Mouse (Mus musculus): ENCODE results near the gene Fnip1.

The Fnip1 gene

DNA sequence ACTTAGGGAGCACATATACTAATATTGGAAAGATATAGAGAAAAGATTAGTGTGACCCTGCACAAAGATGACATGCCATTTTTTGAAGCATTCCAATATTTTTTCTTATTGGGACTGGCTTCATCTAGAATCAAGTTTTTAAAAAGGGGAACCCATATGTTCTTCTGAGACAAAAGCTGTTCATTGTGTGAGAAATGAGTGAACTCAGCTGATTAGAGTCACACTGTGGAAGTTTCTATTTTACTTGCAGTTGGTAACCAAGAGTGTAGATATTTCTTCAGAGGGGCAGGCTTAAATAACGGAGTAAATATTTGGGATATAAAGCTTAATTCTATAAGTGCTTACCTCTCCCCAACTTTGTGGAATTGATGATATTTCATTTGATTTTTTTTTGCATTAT is 20.2 kb downstream of the Fnip1 start:
- no peak for DNase-seq (ENCODE audit: low spot score in 2 of 2)

GRCm38 (mm10) chr11:54464557-54465244 is 26.7 kb downstream of the Fnip1 start:
- peak in 1 of 2 experiments; percentile 33 for DNase-seq (ENCODE audit: low spot score in 2 of 2)

- no peak for DNase-seq (ENCODE audit: low spot score in 2 of 2)
Measured at GRCm38 (mm10) chr11:54472231-54472630, 34.2 kb downstream of the Fnip1 start.

GRCm38 (mm10) chr11:54478414-54478813 is 40.4 kb downstream of the Fnip1 start:
- no peak for DNase-seq (ENCODE audit: low spot score in 2 of 2)

DNA sequence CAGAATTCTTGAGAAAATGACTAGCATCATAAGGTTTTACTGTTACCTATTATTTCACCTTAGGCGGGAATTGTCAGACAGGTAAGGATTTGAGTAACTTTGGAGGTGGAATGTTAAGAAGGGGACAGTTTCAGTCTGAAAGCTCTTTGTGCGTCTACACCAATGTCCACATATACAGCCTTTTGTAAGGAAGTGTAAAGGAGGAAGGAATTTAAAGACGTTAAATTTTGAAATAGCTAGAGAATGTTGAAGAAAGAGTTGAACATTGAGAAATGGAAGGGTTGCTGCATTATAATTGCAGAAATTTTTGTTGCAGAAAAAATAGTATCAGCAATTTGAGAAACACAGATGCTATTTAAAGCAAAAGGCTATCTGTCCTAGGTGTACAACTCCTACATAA is 48.0 kb downstream of the Fnip1 start:
- DNase-seq (ENCODE audit: low spot score in 2 of 2), result no peak

- no peak for DNase-seq (ENCODE audit: low spot score in 2 of 2)
Measured at GRCm38 (mm10) chr11:54491946-54492558, 54.1 kb downstream of the Fnip1 start.

GRCm38 (mm10) chr11:54492559-54492958 is 54.6 kb downstream of the Fnip1 start:
- DNase-seq (ENCODE audit: low spot score in 2 of 2), result no peak

DNA sequence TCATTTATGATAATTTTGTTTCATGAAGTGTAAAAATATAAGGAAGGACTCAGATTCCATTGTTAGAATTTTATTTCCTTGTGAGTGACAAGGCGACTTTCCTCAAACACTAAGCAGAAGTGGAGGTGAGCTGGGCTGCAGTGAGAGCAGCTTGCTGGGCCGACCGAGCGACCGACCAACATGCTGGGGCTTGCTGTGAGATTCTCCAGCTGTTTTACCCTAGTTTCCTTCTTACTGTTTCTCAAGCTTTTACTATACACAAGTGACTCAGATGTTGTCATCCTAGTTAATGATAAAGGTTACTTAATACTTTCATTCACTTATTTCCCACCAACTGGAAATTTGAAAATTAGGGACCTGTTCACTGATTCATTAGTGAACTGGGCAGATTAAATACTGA is 61.8 kb downstream of the Fnip1 start:
- no peak for DNase-seq (ENCODE audit: low spot score in 2 of 2)

DNA sequence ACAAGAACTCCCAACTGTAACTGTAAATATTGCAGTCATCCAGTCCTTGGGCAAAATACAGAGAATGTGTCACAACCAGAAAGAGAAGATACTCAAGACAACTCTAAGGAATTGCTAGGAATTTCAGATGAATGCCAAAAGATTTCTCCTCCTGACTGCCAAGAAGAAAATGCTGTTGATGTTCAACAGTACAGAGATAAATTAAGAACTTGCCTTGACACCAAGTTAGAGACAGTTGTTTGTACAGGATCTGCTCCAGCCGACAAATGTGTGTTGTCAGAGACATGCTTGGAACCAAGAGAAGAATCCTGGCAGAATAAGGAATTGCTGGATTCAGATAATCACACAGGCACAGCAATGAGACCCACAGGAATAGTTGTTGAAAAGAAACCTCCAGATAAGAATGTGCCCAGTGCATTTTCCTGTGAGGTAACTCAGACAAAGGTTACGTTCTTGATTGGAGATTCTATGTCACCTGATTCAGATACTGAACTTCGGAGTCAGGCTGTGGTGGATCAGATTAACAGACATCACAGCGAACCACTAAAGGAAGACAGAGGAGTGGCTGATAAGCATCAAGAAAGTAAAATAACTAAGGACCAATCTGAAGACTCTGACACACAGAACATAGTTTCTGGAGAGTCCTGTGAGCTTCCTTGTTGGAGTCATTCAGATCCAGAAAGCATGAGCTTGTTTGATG is 64.7 kb downstream of the Fnip1 start:
- DNase-seq (ENCODE audit: low spot score in 2 of 2), result peak; percentile 50 to 57

DNA sequence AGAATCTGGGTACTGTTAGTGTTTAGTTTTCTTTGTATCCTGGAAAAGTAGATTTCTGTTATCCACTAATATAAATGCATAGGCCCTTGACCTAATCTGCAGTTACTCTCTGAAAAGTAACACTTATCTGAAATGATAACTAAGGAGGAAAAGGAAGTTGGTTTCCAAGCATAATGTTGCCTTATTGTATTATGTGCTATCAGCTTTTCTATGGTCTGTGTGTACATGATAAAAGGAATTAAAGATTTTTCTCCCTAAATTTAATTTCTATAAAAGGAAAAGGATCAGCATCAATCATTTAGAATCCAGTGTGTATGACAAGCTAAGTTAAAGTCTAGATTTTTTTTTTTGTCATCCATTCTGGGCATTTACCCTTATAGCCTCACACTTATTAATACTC is 75.6 kb downstream of the Fnip1 start:
- no peak for DNase-seq (ENCODE audit: low spot score in 2 of 2)

- peak; percentile 22 to 28 for DNase-seq (ENCODE audit: low spot score in 2 of 2)
Measured at GRCm38 (mm10) chr11:54521927-54522528, 84.0 kb downstream of the Fnip1 start.

- DNase-seq (ENCODE audit: low spot score in 2 of 2), result peak; percentile 99
Measured at GRCm38 (mm10) chr11:54522529-54523430, 84.8 kb downstream of the Fnip1 start, which contains the start of gene Rapgef6. Rapgef6 (plus strand) TSS chr11:54522847.

GRCm38 (mm10) chr11:54523431-54524001 is 85.5 kb downstream of the Fnip1 start:
- no peak for DNase-seq (ENCODE audit: low spot score in 2 of 2)

- DNase-seq (ENCODE audit: low spot score in 2 of 2), result no peak
Measured at GRCm38 (mm10) chr11:54528002-54528401, 90.0 kb downstream of the Fnip1 start.

DNA sequence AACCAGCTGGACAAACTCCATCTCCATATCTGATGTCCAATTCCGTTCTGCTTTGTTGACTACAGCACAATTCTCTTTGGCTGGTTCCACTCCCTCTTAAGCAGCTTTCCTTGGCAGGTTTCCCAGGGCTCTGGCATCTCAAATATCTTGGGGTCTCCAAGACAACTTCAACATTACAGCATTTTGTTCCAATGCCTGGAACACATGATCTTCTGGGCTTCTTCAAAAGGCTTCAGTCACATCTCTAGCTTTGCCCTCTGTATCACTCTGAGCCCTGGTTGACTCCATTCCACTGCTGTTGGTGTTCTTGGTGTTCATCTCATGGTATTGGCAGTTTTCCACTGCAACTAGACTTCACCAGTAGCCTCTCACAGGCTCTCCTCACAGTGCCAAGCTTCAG is 92.4 kb downstream of the Fnip1 start:
- peak; percentile 33 to 48 for DNase-seq (ENCODE audit: low spot score in 2 of 2)

DNA sequence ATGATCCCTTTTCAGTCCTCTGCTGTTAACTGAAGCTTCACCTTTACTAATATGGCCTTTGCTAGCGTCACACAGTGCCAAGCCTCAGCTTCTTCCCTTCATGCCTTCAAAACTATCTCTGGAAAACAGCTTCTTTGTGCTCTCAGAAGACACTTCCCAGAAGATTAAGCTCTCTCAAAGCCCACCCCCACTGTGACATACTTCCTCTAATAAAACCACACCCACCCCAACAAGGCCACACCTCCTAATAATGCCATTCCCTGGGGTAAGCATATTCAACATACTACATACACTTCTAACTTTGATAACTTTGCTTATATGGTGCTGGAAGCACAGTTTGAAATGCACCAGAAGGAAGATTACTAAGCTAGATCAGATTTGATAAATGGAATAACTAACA is 92.9 kb downstream of the Fnip1 start:
- no peak for DNase-seq (ENCODE audit: low spot score in 2 of 2)

- no peak for DNase-seq (ENCODE audit: low spot score in 2 of 2)
Measured at GRCm38 (mm10) chr11:54533834-54534233, 95.8 kb downstream of the Fnip1 start.

GRCm38 (mm10) chr11:54534871-54535270 is 96.9 kb downstream of the Fnip1 start:
- peak; percentile 29 to 69 for DNase-seq (ENCODE audit: low spot score in 2 of 2)

DNA sequence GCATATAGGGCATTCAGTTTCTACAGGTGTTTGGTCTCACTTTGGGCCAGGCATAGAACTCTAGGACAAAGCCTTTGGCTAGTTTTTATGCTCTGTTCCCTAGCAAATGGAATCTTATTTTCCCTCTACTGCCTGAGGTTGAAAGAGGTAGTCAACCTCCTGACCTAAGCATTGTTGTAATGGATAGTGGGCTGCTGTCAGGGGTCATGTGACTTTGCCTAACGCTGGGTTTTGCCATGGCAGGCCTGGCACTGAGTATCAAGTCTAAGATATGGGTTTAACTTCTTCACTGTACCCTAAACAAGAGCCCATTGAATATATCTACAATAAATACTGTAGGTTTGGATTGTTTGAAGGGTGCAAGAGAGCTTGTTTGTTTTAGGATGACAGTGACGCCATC is 101.0 kb downstream of the Fnip1 start:
- DNase-seq (ENCODE audit: low spot score in 2 of 2), result no peak

DNA sequence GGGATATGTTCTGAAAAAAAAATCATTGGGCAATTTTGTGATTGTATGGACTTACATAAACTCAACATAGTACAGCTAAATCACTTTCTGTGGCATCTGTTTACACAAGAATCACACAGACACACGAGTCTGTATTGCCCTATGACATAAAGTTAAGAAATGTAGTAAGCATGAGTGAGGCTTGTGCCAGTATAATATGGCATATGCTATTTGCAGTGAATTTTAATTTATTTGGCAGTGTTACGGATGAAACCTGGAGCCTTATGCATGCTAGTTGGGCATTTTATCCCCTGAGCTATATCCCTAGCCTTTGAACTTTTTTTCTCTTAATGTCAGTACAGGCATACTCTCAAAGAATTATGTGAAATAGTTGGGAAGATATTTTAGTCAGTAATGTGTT is 101.5 kb downstream of the Fnip1 start:
- DNase-seq (ENCODE audit: low spot score in 2 of 2), result no peak

DNA sequence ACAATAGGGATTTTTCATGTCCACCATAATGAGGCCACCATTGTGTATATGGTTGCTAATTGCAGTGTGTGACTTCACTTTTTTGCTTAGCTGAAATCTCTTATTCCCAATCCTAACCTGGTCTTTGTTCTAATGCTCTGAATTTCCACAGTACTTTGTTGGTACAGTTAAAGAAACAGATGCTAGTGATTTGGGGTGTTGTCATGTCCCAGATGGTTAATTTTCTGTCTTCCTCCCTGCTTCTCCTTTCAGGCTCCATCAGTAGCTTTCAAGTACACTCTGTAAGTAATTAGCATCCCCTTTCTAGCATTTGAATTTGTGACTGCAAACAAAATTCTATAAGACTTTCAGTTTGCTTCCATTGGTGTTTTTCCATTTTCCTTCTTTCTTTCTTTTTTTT is 102.3 kb downstream of the Fnip1 start:
- no peak for DNase-seq (ENCODE audit: low spot score in 2 of 2)
